Mouse (Mus musculus) spleen, adult 12 weeks (tissue): ENCODE measurements around the gene Ccdc127.

Experiments
- DNase-seq: peaks from one replicate; pipeline ENCODE4 v3.0.0; 2022; ENCODE audit warnings: low spot score

The Ccdc127 gene

DNA sequence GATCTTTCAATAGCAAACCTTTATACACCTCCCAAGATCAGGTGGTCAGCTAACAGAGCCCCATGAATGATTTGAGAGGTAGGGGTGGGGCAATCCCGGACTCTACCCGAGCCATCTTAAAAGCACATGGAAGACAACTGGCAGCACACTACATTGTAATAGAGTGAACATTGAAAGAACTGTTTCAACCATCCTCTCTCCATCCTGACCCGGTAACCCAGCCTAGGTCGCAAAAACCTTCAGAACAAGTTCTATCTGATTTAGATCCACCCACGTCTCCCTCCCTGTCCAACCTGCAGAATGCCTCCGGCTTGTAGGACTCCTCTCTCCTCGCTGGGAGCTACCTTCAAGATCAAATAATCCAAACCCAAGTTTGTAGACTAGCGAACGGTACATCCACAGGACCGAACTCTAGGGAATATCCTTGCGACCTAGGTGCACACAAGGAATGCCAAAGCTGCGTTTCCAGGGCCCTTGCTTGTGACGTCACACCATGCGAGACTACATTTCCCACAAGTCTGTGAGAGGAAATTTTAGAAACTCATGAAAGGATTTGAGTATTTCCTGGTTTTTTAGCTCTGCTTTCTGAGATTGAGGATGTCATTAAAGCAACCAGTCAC, 40.4 kb downstream of the Ccdc127 start, which contains the start of gene Zfp72:
Gene Zfp72 (minus strand): TSS at position 466 of the 620 bp plus-strand sequence.
- DNase-seq = peak; percentile 36

DNA sequence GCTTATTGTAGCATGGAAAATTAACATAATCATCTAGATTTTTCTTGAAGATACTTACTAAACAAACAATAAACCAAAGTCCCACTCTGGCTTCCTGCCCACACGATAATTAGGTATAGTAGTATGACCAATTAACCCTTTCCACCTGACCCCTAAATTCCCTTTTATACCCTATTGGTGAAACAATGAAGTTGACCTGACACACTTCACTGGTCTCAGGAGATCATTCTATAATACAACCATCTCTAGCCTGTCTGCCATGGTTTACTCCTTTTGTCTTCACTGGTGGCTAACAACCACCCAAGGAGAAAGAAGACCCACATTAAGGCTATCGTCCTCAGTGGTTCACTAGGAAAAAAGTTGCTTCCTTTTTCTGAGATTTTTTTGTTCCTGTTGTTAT, 41.0 kb downstream of the Ccdc127 start:
- no peak for DNase-seq

DNA sequence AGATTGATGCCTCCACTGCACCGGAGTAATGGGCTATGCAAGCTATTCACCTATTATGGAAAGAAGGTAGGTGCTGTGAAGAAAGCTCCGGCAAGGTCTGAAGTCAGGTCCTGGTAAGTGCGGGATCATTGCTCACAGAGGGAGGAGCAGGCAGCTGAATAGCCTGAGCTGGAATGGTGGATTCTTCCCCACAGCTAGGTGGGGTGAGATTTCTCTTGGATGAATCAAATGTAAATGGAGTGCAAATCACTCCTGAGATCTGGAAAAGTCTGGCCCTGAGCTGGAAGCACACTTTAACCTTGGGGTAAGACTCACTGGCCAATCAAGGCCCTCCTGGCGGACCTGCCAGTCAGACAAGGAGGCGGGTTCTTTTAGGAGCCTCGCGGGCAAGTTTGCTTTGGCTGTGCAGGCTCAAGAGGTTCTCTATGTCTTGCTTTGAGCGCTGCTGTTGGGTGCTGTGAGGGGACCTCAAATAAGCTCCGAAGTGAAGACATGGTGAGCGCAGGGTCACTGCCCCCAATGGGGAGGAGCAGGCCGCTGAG, 49.3 kb downstream of the Ccdc127 start, which contains the start of gene Ftl1-ps1:
Gene Ftl1-ps1 (plus strand): TSS at position 397 of the 542 bp plus-strand sequence.
- no peak for DNase-seq
